Mouse (Mus musculus) MEL-GATA-1-ER (cell line): ENCODE results near the gene Tes.
"Not testable (repeated sequence)": the region's sequence is repeated elsewhere in the genome, so short reads cannot be mapped to it uniquely, and the experiment has no call there.

ENCODE experiments used
- DNase-seq: peaks from one replicate; pipeline ENCODE4 v3.0.0-alpha.2; 2012; ENCODE audit warnings: low read depth; ENCODE audit errors: extremely low read depth

Gene Tes

GRCm38 (mm10) chr6:17064936-17065790 is at the start of gene Tes:
Gene Tes (plus strand): TSS chr6:17065149.
- DNase-seq: no peak

- no peak for DNase-seq
Measured at GRCm38 (mm10) chr6:17025886-17026285, 39.1 kb upstream of the Tes start.

GRCm38 (mm10) chr6:17027572-17027971 is 37.4 kb upstream of the Tes start:
- peak; percentile 1 for DNase-seq

GRCm38 (mm10) chr6:17028809-17029208 is 36.1 kb upstream of the Tes start:
- no peak for DNase-seq

GRCm38 (mm10) chr6:17032231-17032728 is 32.7 kb upstream of the Tes start:
- no peak for DNase-seq

DNA sequence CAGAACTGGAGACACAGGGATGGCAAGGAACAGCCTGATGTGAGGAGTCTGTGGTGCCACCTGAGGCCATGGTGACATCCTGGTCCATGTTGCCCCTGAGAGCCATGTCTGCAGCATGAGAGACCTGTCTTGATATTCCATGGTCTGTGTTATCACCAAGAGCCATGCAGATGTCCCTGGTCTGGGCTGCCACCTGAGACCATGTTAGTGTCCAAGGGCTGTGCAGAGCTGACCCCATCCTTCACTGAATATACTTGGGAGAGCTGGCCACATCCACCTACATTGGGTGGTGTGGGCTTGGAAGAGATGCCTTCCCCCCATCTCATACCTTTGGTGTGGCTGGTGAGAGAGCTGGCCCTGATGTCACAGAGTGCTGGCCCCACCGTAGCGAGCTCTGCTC is 30.9 kb upstream of the Tes start:
- DNase-seq: no peak

GRCm38 (mm10) chr6:17035228-17035627 is 29.7 kb upstream of the Tes start:
- DNase-seq: no peak

DNA sequence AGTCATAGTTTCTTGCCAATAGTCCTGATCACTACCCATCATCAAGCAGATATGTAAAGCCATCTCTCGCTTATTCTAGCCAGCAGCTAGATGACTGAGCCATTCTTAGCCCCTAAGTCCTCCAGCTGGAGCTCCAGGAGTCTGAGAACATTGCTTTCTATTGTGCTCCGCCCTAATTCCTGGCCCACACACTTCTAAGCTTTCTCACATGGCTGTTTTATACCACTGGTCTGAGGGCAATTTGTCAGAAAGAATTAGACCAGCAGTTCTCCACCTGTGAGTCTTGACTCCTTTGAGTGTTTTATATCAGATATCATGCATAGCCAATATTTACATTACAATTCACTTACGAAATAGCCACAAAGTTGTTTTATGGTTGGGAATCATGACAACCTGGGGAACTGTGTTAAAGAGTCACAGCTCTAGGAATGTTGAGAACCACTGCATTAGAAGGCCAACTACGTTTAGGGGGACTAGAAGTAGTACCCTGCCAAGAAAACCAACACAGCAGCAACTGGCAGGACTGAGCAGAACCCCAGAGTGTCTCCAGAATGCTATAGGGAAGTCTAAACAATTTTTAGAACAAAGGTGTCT is 13.4 kb upstream of the Tes start:
- no peak for DNase-seq

DNA sequence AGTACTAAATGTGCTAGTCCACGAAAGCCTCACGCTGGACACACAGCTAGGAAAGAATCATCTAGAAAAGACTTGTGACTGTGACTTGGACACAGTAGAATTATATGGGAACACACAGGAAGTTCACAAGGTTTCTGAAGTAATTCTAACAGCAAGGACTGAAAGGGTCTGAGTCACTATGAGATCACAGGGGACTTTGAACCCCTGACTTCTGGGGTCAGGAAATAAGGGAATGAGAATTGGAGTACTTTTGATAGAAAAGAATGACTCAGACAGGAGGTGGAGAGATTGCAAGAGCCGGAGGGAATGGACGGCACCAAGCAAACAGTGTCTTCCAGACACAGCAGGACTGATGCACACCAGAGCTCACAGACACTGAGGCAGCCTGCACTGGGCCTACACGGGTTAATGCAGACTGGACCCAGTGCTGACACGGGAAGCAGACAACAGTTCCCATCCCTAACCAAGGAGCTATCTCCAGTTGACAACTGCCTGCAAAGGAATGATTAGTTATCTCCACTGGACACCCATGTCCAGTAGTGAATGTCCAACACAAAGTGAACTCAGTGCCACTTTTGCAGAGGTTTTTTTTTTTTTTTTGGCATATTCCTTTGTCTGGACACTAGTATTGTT is 11.8 kb upstream of the Tes start:
- no peak for DNase-seq

- DNase-seq: no peak
Measured at GRCm38 (mm10) chr6:17054781-17055180, 10.2 kb upstream of the Tes start.

DNA sequence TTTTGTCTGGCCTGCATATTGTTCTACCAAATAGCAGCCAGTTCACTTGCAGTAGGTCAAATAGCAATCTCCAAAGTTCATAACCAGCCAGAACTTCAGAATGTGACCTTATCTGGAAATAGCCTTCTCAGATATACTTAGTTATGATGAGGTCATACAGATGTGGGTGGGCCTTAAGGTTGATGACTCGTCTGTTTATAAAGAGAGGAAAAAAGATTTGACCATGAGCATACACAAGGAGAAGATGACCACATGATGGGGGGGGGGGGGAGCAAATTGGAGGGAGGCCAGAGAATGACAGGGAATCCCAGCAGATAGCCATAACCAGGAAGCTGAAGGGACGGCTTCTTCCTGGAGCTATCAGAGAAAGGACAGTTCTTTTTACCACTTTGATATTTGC is 9.3 kb upstream of the Tes start:
- no peak for DNase-seq

- DNase-seq: no peak
Measured at GRCm38 (mm10) chr6:17059501-17059900, 5.4 kb upstream of the Tes start.

- DNase-seq: no peak
Measured at GRCm38 (mm10) chr6:17060154-17060553, 4.8 kb upstream of the Tes start.

- DNase-seq: not testable (repeated sequence)
Measured at GRCm38 (mm10) chr6:17061826-17062225, 3.1 kb upstream of the Tes start.

- no peak for DNase-seq
Measured at GRCm38 (mm10) chr6:17062366-17062765, 2.6 kb upstream of the Tes start.

DNA sequence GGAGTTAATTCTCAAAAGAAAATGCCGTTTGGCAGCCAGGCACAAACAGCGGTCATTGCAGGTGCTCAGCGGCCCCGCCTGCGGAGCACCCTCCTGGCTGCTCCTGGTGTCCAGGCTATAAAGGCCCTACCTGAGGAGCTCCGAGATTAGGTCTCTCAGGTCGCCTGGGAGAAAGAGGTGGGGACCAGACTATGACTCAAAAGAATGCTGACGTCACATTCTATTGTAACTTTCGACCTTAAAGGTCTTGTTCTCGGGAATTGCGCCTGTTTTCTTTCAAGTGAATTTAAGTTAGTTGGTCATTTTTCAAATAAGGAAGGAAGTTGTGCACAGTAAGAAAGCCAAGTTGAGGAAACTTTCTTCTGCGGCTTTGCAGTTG is 831 bp downstream of the Tes start:
- DNase-seq: no peak

DNA sequence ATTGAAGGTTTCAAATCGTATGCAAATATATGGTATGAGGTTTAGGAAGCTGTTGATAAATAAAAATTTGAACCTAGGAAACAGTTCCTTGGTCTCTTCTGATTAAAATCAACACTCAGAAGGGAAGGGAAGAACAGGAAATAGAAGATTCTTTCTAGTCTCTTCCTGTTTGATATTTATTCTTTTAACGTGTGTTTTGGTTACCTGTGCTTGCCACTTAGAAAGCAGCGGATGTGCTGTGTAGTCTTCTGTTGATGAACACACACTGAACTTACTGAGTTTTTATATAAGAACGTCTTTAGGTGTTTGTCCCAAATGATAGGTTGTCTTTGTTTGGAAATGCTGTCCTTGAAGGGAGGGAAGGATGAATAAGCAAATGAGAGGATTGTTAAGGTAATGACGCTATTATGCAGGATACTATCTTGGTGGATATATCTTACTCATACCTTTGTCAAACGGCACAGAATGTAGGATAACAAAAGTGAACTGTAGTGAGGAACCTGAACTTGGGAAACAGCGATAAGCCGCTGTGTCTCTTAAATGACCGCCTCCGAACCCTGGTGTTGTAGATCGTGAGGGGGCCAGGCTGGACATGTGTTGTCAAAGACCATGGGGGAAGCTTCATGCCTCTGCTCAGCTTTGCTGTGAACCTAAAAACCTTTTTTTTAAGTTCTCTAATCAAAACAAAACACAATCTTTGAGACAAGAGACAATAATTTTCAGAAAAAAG is 1.4 kb downstream of the Tes start:
- no peak for DNase-seq

DNA sequence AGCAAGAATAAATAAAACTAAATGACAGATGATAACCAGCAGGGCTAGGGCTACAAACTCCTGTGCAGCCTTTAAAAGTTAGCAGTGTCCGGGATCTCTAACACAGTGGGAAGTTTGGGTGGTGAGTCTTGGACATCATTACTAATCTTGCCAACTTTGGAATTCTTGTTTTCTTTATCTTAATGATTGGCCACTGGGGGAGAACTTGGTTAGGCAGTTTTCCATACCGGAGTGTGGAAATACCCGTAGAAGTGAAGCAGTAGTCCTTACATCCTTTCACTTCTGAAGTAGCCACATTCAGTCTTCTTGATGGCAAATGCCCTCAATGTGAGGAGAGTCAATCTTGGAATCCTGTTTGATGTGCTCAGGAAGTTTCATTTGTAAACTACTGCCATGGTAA is 7.0 kb downstream of the Tes start:
- no peak for DNase-seq

- no peak for DNase-seq
Measured at GRCm38 (mm10) chr6:17072338-17072737, 7.4 kb downstream of the Tes start.

DNA sequence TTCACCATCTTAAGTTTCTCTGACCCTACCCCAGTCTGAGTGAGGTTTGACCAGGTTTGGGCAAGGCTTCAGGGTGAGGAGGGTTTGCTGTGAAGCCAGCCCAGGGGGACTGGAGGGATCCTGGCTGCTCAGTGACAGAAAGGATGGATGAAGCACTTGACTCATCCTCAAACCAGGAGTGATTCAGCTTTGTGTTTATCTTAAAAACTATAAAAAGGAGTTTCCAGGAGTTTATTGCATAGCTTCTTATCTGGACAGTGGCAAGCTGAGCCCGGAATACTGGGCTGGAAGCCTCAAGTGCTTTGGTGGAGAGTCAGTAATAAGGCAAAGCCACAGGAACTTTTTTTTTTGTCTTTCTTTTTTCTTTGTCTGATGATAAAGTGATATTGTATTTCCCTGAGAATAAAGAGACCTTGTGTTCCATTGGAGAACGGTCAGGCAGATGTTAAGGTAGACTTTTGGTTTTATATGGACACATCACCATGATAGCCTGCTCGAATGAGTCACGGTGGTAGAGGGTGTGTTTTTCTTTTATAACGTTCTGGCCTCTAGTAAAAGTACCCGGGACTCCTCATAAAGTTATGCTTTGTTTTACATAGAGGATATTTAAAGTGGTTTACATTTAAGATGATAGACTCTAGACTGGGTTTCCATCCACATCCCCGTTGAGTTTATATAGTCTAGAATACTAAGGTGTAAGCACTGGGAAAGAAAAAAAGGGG is 8.0 kb downstream of the Tes start:
- no peak for DNase-seq

DNA sequence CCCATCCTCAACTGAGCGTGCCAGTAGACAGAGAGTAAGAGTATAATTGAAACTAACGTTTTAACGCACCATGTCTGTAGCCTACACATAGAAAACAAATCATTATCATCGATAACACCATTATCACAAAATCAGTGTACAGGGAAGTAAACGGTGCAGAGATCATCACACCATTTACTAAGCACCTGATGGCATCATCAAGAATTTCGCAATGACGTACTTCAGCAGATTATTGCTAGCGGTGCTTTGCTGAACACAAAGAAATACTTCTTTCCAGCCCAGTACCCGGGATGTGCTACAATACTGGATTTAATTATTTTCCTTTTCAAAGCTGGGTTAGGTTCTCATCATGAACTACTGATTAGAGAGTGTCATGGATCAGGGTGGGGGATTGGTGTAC is 12.3 kb downstream of the Tes start:
- DNase-seq: no peak
